Mouse (Mus musculus): ENCODE measurements around the gene Zfp523.

DNA sequence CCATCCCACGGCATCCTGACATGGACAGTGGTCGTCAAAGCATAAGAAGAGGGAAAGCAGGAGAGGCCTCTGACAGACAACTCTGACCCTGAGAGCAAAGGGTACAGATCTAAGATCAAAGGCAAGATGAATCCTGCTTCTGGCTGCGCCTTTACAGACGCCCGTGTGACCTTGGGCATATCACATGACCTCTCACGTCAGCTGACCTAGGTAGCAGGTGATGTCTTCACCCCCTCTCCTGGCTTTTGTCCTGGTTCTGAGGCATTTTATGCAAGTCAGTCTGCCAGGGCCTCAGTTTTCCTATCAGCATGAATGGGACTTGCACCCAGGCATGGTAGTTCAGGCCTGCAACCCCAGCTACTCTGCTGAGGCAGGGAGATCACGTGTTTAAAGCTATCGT is 38.9 kb upstream of the Zfp523 start:
- TF ChIP-seq POLR2A (IDR thresholded peaks at IDR 0.05; ENCODE audit: low read depth, low read length) (no peak), CTCF (IDR thresholded peaks at IDR 0.05; ENCODE audit: borderline replicate concordance, insufficient read depth, low read length) (no peak)
